Mouse (Mus musculus) embryo, embryonic 11 days (tissue): ENCODE measurements at regions not wholly inside any gene's neighbourhood (a gene's known extent, or its start where the extent isn't known, plus 50 kb on each side); places are given as distances from the start of the nearest gene placed in this dataset.

ENCODE experiments used
- DNase-seq: peaks from one replicate; pipeline ENCODE4 v3.0.0-alpha.2; 2015

DNA sequence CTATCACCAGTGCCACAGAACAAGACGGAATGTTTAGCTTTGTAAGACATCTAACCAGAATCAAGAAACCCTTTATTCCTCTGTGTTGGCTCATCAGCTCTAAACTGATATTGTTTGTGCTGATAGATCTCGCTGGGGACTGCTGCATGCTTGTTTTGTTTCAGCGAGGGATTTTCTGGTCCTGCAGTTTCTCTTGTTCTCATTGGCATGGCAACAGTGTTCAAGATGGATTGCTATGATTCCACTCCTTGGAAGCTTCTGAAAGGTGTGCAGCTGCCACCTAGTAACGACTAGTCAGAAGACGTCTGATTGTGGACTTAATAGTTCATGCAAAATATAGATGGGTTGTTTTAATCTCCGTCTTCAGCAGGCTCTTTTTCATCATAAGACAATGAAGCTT, 591.2 kb downstream of the Sorcs1 start:
- DNase-seq = peak; percentile 16

DNA sequence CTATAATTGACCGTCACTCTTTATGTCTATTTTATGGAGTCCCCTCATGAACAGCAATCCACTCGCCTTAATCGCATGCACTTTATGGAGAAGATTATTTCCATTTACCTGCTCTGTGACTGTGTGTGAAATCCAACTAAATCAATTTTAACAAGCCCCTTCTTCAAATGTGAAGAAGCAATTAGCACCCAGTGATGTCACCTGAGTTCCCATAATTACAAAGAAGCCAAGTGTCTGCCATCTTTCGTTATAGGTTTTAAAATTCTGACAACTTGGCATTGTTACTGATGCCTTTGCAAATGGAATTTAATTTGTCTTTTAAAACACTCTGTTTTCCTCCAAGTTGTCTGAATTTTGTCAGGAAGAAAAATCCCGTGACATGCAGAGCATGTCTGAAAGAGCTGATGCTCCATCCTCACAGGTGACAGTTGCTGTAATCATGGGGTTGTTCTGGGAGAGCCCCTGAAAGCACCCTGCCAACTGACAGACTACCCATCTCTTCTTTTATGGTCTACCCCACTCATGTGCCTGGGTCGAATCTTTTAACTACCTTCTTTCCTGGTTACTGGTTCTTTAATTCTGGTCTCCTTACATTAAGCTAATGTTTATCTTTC, 600.9 kb downstream of the Sorcs1 start:
- no peak for DNase-seq

DNA sequence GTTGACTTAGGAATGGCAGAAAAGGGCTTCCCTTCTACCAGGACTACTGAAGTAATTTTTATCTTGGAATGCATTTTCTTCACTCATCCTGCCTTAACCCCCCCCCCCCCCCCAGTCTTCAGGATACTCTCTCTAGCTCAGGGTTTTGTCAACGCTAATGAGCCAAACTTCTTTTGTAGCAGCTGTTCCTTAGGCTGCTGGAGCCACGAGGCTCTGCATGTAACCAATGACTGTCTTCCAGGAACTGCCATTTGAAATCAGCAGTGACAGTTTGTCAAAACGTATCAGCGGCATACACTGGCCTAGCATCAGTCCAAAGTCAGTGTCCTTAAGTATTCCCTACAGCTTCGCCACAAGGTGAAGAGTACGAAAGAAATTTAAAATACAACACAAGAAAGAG, 618.0 kb downstream of the Sorcs1 start:
- no peak for DNase-seq

DNA sequence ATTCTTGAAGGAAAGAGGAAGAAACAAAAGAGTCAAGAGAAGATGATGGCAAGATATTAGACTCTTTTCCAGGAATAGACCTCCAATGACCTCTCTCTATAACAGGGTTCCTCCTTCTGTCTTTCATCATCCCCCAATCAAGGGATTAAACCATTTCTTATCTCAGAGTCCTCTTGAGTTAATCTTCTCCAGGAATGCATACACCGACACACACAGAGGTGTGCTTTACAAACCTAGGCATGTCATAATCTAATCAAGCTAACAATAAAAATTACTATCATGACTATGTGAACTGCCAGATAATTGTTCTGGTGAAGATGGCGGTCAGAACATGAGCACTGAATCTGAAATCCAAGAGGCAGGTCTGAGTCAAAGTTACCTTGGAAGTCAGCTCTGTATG, 625.5 kb downstream of the Sorcs1 start:
- no peak for DNase-seq

DNA sequence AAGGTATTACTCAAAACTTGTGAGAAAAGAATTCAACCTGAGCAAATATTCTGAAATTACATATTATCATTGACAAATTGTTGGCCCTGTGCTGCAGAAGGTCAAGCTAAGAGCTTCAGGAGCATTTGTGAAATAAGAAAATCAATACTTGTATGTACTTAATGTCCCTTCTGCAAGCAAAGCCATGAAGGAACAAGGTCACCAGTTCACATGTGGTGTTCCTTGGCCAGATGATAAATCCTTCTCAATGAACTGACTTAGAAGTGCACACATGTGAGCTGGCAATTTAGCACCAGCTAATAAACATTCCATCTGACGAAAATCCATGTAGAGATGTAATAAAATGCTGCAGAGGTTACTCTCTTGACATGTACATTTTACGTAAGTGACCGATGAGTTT, 632.7 kb downstream of the Sorcs1 start:
- DNase-seq = no peak

DNA sequence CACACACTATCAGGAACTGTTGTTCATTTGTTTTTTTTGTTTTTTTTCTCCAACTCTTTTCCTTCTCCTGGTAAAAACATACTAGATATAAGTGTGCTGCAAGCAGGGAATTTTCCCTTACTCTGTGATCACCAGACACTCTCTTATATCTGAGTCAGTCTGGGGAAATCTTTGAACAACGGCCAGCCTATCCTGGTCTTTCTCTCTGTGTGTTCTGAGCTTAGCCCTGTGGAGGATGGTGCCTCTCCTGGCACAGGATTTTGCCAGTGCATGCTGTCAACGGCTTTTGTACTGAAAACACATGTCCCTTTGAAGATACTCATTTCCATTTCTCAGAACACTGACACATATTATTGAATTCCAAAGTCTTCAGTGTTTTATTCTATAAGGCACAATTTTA, 664.8 kb downstream of the Sorcs1 start:
- DNase-seq = no peak

DNA sequence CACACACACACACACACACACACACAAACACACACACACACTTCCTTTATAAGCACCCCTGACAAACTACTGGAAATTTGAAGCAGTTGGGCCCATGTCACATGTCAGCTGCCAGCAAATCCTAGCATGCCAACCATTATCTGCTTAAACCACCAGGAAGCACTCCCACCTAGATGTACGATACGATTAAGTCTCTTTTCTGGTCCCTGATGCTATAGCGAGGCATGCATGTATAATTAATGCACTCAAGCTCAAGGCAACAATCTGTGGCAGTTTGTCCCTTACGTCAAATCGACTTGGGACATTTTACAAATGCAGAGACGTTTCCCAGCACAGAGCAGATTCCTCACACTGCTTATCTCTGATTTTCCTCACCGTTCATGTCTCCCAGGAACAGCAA, 673.2 kb downstream of the Sorcs1 start:
- DNase-seq = peak; percentile 1

DNA sequence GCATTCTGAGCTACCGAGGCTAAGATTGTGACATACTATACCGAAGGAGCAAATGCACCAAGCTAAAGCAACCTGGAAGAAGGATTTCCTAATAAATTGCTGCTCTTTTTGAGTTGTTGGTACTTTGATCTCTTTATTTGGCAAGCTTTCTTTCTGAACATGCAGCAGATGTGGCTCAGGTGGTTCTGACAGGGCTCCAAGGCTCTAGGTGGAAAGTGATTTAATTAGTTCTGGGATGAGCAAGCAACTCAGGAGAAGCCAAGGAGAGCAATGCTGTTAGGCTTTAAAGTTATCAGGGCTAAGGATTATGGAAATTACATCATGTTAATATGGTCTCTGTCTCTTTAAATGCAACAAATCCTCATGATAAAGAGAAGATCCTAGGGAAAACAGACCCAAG, 692.6 kb downstream of the Sorcs1 start:
- DNase-seq = no peak

DNA sequence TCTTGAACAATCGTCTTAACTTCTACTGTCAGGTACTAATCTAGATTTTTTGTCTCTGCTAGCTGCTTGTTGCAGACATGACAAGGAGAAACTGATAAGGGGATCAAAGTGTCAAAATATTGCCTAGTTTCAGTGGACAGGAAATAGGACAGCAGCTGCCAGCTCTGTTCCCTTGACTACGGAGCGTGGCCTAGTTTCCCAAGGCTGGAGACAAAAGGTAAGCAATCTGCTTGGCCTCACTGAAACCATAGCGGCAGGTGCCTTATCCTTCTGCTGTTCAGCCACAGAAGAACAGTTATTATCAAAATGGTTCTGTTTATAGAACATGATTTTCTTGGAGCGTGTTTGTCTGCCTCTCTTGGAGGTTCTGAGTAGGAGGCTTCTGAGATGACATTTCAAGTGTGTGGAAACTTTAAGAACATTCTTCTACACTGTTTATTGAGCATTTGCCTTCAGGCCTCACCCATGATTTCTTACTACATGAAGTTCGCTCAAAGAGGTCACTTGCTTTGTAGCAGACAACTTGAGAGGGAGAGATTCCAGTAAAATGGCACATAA, 712.1 kb downstream of the Sorcs1 start:
- no peak for DNase-seq

DNA sequence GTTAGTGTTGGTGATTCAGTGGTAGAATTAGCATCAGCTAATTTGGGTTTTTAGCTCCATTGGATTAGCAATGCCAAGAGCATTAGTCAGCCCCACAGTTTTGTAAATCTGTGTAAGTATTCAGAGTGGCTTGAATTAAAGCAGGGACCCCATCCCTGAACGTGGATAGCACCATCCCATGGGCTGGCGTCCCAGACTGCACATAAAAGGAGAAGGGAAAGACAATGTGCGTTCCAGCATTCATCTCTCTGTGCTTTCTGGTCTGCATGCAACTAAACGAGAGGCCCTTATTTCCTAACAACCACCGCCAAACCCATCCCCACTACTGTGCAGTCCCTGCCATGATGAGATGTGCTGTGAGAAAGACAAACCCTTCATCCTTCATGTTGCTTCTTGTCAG, 713.8 kb downstream of the Sorcs1 start:
- DNase-seq = no peak

DNA sequence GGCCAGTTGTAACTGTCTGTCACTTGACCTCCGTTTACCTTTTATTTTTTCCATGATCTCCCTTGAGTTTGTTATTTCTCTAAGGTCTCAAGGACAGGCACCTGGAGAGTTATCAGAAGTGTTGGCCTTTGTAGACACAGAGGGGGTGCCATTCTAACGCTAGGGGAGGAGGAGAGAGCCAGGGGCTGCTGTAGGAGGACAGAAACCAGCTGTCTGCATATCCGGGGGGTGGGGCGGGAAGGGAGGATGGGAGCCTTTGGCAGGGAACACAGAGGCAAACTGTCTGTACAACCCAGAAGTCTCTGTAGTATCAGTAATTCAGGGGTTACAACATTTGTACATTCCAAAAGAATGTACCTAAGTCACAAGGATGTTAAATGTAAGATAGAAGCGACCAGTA, 719.9 kb downstream of the Sorcs1 start:
- no peak for DNase-seq

DNA sequence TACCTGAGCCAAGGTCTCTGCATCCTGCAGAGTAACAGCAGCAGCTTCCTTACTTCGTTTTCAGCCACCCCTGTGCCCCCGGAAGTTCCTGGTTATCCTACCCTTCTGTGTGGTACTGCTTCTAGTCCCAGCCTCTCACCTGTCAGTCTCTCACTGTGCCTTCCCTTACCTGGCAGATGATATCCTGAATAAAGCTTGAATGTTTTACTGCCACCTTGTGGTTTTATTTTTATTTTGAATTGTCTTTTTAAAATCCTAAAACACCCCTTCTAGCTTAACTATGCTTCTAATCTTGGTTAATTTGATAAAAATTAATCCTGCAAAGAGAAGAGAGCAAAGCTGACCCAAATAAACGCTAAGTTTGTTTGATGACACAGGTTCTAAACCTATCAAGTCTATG, 747.2 kb downstream of the Sorcs1 start:
- DNase-seq = no peak

DNA sequence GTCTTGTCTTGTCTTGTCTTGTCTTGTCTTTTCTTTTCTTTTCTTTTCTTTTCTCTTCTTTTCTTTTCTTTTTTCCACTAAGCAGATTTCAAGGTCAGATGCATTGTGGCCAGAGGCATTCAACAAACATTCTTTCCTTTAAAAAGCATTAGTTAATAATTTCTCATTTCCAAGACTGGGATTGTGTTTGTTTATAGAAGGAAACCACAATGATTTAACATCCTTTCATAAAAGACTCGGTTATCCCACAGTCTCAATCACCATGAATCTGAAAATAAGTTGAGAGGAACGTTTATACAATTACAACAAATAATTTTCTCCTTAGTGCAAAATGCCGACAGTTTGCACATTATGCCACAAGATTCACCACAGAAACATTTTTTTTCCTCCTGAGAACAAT, 766.7 kb downstream of the Sorcs1 start:
- no peak for DNase-seq

DNA sequence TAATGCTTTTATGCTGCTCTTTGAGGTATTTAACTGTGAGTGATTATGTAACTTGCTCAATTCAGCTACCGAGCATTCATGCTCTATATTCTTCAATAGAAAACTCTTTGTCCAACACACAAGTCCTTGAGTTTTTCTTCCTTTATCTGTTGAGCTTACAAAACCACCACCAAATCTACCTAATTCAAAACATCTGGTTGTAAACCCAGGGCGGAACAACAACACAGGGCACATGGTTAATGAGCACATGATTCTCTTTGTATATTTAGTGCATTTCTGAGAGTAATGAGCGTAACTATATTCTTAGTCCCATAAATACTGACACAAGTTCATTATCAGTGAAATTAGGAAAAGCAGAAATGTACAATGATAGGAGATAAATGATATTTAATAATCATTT, 798.2 kb downstream of the Sorcs1 start:
- DNase-seq = no peak

DNA sequence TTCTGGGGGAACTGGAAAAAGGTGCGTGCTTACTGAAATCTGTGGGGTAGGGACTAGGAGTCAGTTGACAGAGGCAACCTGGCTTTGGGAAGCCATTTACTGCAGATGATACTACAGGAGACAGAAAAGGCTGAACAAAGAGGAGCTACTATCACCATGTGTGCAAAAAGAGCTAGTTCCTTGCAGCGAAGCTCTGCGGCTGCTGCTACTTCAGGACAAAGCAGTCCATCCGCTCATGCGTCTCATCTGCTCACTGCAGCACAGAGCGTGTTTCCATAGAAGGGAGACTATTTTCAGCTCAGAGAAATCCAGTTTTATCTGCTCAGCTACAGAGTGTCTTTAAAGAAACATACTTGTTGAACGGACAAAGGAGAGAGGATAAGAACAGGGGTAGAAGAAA, 817.7 kb downstream of the Sorcs1 start:
- DNase-seq = no peak

DNA sequence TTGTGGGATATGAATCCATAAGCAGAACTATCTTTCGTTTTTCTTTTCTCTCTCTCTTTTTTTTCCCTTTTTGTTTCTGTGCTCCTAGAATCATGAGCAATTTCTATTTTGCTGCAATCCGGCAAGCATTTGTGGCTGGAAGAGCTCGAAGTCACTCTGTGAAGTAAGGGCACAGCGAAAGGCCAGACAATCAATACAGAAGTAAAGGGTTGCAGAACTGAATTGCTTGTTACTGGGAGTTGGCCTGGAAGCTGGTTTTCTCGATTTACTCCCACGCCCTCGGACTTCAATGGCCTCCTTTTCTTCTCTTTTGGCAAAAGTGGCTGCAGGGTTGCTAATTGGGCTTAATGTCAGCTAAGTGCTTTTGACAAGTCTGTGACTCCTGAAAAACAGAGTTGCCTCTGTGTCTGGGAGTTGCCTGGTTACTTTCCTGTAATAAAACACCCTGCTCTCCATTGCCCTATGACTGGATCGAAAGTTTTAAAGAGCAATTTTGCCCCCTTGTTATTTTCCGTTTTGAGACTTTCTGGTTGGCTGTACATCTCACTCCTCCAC, 822.9 kb downstream of the Sorcs1 start:
- DNase-seq = peak; percentile 47

DNA sequence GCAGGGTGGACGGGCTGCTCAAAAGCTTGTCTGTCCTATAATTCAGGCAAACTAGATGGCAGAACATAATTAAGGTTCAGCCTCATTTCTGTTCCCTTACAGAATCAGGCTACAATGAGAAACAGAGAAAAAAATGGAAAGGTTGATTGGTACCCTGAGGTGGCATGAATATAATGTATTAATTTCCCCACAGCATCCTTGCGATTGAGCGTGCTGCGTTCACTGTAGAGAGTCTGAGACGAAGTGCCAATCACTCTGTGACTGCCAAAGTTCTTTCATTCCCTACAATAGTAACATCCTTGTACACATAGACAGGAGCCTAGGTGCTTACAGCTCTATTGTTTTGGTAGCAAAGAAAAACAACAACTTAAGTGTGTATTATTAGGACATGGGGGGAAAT, 836.5 kb downstream of the Sorcs1 start:
- DNase-seq = no peak

DNA sequence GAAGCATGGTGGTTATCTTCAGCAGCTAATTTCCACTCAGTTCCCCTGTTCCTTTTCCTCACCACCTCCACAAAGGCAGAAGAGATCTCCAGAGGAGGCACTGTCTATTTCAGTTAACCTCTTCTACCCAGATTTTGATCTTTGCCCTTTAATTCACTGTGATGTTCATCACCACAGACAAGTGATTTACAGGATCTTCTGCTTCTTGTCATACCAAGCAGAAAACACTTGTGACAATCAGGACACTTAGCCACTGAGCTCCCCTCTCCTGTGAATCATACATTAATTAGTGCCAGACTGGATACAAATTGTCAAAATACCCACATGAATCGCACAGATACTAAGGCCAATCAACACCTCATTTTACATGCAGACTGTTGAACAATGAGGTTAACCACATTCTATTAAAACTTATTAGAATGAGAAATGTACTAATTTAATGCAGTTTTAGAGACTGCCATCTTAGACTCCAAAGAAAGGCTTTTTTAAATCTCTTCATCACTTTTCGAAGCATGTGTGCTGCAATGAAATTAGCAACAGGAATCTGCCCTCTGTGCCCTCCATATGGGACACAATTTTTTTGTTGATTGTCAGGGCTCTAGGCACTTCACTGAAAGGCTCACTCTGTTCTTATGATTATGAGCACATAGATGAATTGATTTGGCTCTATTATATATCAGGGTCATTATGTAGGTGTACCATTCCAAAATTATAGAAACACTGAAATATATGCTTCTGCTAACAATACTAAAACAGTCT, 839.1 kb downstream of the Sorcs1 start:
- no peak for DNase-seq

DNA sequence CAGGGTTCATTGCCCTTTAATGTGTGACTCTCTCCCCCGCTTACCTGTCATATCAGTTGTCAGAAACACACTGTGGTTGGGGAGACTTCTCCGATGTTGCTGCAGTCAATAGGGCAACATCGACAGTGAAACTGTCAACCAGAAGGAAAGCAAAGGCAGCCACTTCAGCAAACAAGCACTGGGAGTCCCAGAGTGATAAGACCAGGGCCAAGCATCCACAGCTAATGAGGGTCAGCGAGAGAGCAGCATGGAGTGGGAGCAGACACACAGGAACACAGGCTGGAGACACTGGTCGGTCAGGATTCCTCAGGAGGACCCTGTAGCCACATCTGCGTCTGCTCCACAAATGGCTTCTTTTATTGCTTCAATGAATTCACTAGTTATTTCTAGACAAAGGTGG, 847.5 kb downstream of the Sorcs1 start:
- no peak for DNase-seq

DNA sequence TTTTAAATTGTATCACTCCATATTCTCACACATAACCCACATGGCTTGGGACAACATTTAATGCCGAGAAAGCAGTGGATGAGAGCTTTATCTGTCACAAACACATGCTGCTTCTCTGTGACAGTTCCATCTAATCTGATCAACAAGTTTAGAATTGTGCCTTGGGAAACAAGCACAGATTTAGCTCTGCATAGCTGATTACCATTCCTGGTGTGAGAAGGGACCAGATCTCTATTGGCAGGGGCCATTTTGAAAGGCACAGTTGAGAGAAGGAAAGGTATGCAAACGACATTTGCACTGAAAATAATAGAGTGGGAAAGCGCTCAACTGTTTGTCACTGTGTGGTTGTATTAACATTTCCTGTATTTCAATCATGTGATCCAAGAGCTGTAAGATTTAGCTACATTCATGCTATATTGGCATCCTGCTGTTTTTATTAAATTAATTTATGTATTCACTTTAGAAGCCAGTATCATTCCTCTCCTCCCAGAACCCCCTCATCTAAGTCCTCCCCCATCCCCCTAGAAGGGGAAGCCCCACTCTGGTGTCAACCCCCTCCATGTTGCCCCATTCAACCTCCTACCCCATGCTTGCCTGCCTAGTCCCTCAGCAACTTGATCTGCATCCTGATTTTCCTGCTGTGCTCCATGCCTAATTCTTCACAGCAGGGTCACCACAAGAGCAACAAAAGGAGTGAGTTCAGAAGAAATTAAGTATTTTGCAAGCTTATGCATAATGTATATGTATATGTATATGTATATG, 872.6 kb downstream of the Sorcs1 start:
- DNase-seq = no peak
